Mouse (Mus musculus) neural tube, embryonic 12.5 days (tissue): ENCODE measurements at regions not wholly inside any gene's neighbourhood (a gene's known extent, or its start where the extent isn't known, plus 50 kb on each side); places are given as distances from the start of the nearest gene placed in this dataset.
A peak's percentile ranks its signal among the peaks of the same experiment; 100 is the strongest.

Source experiments
- ATAC-seq: fragments of 200-750 bp; cut with Nextera tagmentation; 2 replicates; pipeline ENCODE4 v1.8.0; 2017; ENCODE audit warnings: low read depth, mild to moderate bottlenecking, moderate TSS enrichment, moderate library complexity; ENCODE audit not compliant: low FRiP score
- H3K27ac ChIP-seq: fragments of 300-500 bp; sonication (generic); 2 replicates; pipeline ENCODE4 v1.5.1; 2016
- H3K27me3 ChIP-seq: fragments of 300-500 bp; sonication (generic); replicated peaks from 2 replicates; pipeline ENCODE4 v1.6.1; 2016; ENCODE audit warnings: mild to moderate bottlenecking
- H3K36me3 ChIP-seq: fragments of 300-500 bp; sonication (generic); 2 replicates; pipeline ENCODE4 v1.6.1; 2016; ENCODE audit warnings: mild to moderate bottlenecking
- H3K4me1 ChIP-seq: fragments of 300-500 bp; sonication (generic); 2 replicates; pipeline ENCODE4 v1.6.1; 2016
- H3K4me2 ChIP-seq: fragments of 300-500 bp; sonication (generic); replicated peaks from 2 replicates; pipeline ENCODE4 v1.6.1; 2016; ENCODE audit warnings: mild to moderate bottlenecking
- H3K4me3 ChIP-seq: fragments of 300-500 bp; sonication (generic); 2 replicates; pipeline ENCODE4 v1.5.1; 2016
- H3K9ac ChIP-seq: fragments of 300-500 bp; sonication (generic); 2 replicates; pipeline ENCODE4 v1.6.1; 2016; ENCODE audit warnings: mild to moderate bottlenecking
- H3K9me3 ChIP-seq: fragments of 300-500 bp; sonication (generic); 2 replicates; pipeline ENCODE4 v1.6.1; 2016; ENCODE audit warnings: mild to moderate bottlenecking
- WGBS: fragments of 180-500 bp; shearing (Covaris S2); methylation state at CpG from one replicate; pipeline ENCODE4 v1.1.7; 2016; 5-methylcytosine and 5-hydroxymethylcytosine counted together

DNA sequence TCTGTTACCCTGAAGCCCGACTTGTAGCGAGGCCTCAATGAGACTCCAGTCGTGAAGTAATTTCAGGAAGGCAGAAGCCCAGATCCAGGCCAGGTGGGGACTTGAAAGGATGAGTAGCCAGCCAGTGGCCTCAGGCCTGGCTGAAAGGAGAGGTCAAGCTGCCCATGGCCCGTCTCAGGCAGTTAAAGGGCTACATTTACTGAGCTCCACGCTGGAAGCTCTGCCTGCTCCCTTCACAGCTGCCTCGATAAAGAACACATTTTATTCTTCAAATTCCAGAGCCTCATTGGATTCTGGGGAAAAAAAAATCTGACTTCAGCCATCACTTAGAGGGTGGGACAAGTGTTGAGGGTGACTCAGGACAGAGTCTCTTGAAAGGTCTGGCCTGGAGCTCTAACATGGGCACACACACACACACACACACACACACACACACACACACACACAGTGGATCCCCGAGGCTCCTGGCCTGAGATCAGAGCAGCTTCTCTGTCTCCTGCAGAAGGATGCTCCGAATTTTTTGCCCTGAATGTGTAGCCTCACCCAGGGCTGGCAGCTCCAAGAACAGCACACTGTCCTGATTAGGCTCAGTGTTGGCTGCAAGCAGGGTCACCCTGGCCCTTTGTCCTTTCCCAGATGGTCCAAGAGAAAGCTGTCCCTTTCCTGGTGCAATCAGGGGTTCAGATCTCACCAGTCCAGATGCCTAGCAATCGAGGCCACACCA, 53.0 kb downstream of the Gadd45g start:
- Histone ChIP-seq H3K9ac (no peak overlapping the region), H3K36me3 (no peaks in the 10 kb centered on the region), H3K4me1 (peaks cover 16% of the 10 kb centered on the region), H3K4me2 (no peak overlapping the region), H3K27me3 (0 out of 2 replicates have a peak, but pooled peaks cover 1% of the 10 kb centered on the region), H3K9me3 (no peaks in the 10 kb centered on the region), H3K27ac (no peak overlapping the region), H3K4me3 (no peak overlapping the region)
- 61% methylated on average over 9 of the region's 9 CpGs for WGBS
- no peak for ATAC-seq

DNA sequence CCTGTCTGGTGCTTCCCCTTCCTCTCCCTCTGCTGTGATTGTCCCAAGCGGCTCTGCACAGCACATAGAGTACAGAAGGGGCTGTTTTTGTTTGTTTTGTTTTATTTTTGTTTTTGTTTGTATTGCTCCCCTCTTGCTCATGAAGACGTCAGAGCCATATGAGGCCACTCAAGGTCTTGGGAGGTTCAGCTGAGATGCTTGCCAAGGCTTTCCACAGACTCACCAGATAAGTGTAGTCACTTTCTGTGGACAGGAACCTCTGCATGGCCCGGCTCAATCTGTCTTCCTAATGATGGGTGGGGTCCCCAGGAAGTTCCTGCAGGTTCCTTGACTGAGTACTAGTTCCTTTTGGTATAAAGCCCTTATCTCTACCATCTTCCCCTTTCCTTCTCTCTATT, 53.6 kb downstream of the Gadd45g start:
- Histone ChIP-seq H3K9ac (no peak overlapping the region), H3K36me3 (no peaks in the 10 kb centered on the region), H3K27ac (no peak overlapping the region), H3K9me3 (no peaks in the 10 kb centered on the region), H3K4me1 (peaks cover 16% of the 10 kb centered on the region), H3K4me2 (no peak overlapping the region), H3K4me3 (no peak overlapping the region), H3K27me3 (0 out of 2 replicates have a peak, but pooled peaks cover 2% of the 10 kb centered on the region)
- WGBS = 76% methylated on average over 3 of the region's 3 CpGs
- no peak for ATAC-seq

DNA sequence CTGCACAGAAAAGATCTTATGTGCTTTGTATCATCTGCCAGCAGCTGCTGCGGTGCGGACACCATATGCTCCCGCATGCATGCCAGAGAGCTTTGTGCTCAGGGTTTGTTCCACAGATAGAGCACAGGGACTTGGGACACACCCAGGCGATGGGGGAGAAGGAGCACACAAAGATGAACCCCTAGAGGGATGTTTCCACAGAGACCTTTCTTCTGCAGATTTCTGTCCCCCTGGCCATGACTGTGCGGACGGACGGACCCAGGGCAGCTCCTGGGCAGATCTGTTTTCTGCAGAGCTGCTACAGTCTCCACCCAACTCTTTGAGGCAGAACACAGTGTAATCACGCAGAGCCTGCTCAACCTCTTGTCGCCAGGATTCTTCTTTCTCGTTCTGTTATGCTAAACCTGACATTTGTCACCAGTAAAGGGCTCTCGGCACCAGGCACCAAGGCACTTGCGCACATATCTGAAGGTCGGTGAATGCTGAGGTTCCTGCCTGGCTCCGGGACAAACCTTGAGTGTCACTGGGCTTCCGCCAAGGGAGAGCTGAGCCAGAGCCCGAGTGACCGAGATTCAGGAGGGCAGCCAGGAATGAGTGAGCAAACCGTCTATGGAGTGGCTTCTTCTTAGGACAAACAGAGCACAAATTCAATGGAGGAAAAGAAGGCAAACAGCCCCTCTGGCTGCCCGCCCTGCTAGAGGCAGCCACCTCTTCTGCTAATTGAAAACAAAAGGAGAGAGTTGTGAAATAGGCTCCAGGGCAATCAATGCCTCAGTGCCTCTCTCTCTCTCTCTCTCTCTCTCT, 56.2 kb downstream of the Gadd45g start:
- H3K27ac ChIP-seq = peak overlapping the region; percentile 62; the same call in 1 of the 2 replicates
- H3K4me3 ChIP-seq = no peak overlapping the region
- H3K27me3 ChIP-seq = 0 out of 2 replicates have a peak, but pooled peaks cover 2% of the 10 kb centered on the region
- peak; percentile 63 for ATAC-seq
- no peaks in the 10 kb centered on the region for H3K9me3 ChIP-seq
- H3K4me2 ChIP-seq = peak overlapping the region; percentile 48
- peaks cover 16% of the 10 kb centered on the region for H3K4me1 ChIP-seq
- H3K9ac ChIP-seq = peak overlapping the region; percentile 47
- WGBS = 28% methylated on average over 19 of the region's 19 CpGs
- no peaks in the 10 kb centered on the region for H3K36me3 ChIP-seq

DNA sequence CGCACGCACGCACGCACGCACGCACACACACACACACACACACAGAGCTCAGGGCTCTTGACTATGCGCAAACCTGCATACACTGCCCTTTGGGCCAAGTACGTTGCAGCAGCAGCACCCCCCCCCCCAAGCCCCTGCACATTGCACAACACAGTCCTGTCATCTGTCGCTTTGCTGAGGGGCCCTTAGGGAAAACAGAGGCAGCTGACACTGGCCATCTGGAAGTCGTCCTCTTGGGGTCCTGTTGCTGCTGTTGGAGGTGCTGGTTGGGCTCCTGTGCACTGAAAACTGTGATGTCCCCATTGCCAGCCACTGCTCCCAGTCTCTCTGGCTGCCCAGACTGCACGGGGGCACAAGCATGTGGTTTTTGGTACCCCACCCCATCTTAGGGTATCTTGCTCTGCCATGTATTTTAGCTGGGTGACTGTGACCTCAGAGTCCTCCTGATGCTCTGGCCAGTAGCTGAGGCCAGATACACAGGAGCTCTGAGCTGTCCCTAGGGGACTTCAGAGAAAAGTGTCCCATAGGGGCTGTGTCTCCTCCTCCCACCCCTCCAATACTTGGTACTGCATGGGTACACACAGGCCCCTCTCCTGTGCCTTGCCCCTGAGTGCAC, 57.0 kb downstream of the Gadd45g start:
- H3K4me1 ChIP-seq = peaks cover 16% of the 10 kb centered on the region
- no peaks in the 10 kb centered on the region for H3K9me3 ChIP-seq
- ATAC-seq = peak; percentile 80
- 0 out of 2 replicates have a peak overlapping the region, but pooled peaks have one; percentile 48 for H3K4me2 ChIP-seq
- 0 out of 2 replicates have a peak, but pooled peaks cover 2% of the 10 kb centered on the region for H3K27me3 ChIP-seq
- no peaks in the 10 kb centered on the region for H3K36me3 ChIP-seq
- WGBS = 50% methylated on average over 11 of the region's 11 CpGs
- H3K9ac ChIP-seq = no peak overlapping the region
- peak overlapping the region; percentile 62; the same call in 1 of the 2 replicates for H3K27ac ChIP-seq
- H3K4me3 ChIP-seq = no peak overlapping the region

DNA sequence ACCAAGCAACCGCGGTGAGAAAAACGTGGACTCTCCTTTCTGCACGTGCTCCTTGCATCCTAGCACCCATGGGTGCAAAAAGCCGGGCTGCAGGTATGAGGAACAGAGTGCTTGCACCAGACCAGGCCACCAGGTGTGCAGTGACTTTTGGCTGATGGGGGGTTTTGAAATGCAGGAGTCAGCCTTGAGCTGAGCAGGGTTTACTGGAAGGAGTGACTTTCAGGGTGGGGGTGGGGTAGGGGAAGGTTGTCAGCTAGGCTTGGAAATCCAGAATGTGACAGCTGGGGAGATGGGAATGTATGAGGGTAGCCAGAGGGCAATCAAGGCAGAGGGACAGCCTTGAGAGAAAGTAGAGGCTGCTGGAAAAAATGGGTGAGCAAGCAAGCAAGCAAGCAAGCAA, 58.8 kb downstream of the Gadd45g start:
- H3K4me3 ChIP-seq = no peak overlapping the region
- H3K27me3 ChIP-seq = 0 out of 2 replicates have a peak, but pooled peaks cover 2% of the 10 kb centered on the region
- 82% methylated on average over 5 of the region's 5 CpGs for WGBS
- no peak for ATAC-seq
- no peak overlapping the region for H3K4me2 ChIP-seq
- no peaks in the 10 kb centered on the region for H3K36me3 ChIP-seq
- no peak overlapping the region for H3K27ac ChIP-seq
- peaks cover 16% of the 10 kb centered on the region for H3K4me1 ChIP-seq
- H3K9ac ChIP-seq = no peak overlapping the region
- H3K9me3 ChIP-seq = no peaks in the 10 kb centered on the region

DNA sequence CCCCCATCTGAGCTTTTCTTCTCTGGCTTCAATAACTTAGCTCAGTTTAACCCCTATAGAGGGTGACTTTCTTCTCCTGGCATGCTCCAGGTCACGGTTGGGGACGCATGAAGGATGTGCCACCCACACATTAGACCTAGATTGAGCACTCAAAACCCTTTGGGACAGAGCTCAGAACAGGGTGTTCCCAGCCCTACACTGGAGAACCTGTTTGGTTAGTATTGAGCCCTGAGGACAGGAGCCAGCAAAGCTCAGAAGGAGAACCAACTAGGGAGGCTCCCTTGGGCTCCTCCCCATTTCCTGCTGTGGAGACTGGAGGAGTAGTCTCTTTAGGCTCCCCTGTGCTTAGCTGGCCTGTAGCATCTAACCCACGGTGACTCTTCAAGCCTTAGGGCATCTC, 59.6 kb downstream of the Gadd45g start:
- Histone ChIP-seq H3K4me1 (peaks cover 16% of the 10 kb centered on the region), H3K36me3 (no peaks in the 10 kb centered on the region), H3K4me2 (no peak overlapping the region), H3K27ac (no peak overlapping the region), H3K9me3 (no peaks in the 10 kb centered on the region), H3K9ac (no peak overlapping the region), H3K27me3 (0 out of 2 replicates have a peak, but pooled peaks cover 2% of the 10 kb centered on the region), H3K4me3 (no peak overlapping the region)
- ATAC-seq = no peak
- 87% methylated on average over 3 of the region's 3 CpGs for WGBS

DNA sequence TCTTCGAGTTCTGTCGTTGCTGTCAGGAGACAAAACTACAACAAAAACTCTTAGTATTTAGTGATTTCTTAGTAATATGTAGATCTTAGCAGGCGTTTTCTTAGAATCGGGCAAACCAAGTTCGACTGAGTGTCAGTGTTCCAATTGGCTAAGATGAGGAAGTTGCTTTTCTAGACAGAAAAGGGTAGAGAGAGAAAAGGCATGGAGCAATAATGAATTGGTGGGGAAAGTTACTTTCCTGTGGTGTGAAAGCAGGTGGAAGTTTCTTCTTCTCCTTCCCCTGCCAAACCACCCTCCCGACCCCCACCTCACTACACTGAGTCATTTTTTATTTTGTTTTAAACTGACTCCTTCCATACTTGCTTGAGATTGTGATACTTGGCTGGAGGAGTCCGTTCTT, 62.0 kb downstream of the Gadd45g start:
- H3K27ac ChIP-seq = no peak overlapping the region
- H3K36me3 ChIP-seq = no peaks in the 10 kb centered on the region
- 84% methylated on average over 7 of the region's 7 CpGs for WGBS
- no peak overlapping the region for H3K4me3 ChIP-seq
- ATAC-seq = no peak
- H3K9ac ChIP-seq = no peak overlapping the region
- H3K4me2 ChIP-seq = no peak overlapping the region
- H3K27me3 ChIP-seq = peaks cover 13% of the 10 kb centered on the region
- no peaks in the 10 kb centered on the region for H3K9me3 ChIP-seq
- H3K4me1 ChIP-seq = peaks cover 4% of the 10 kb centered on the region; the same call in 1 of the 2 replicates

DNA sequence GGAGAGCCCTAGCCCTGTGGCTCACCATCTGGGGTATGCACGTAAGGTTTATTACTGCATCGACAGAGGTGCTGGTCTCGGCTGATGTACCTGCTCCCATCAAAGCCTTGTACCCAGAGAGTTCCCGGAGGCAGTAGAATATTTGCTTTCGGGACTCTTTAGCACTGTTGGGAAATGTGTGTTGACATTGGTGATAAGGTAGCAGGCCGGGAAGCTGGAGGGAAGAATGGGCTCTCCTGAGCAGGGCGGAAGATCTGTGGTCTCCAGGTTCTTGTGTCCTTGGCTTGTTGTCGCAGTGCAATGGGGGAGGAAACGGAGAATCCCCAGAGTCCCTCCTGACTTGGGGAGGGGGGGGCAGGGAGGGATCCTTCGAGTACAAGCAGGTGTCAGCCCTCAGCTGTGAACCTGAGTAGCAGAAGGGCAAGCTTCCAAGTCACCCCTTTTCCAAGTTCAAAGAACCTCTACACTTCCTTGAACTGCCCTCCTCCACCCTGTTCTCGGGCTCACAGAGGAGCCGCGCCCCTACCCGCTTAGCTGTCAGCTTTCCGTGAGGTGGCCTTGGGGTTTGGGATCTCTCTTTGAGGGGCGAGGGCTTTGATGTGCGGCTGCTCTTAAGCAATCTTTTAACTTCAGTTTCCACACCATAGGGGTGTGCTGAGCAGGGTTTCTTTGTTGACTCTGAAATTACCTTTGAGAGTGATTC, 65.0 kb downstream of the Gadd45g start:
- no peaks in the 10 kb centered on the region for H3K36me3 ChIP-seq
- H3K27me3 ChIP-seq = peaks cover 24% of the 10 kb centered on the region
- 48% methylated on average over 17 of the region's 17 CpGs for WGBS
- no peak overlapping the region for H3K4me3 ChIP-seq
- H3K4me2 ChIP-seq = no peak overlapping the region
- H3K9me3 ChIP-seq = no peaks in the 10 kb centered on the region
- no peak for ATAC-seq
- no peak overlapping the region for H3K9ac ChIP-seq
- no peaks in the 10 kb centered on the region for H3K4me1 ChIP-seq
- H3K27ac ChIP-seq = no peak overlapping the region

DNA sequence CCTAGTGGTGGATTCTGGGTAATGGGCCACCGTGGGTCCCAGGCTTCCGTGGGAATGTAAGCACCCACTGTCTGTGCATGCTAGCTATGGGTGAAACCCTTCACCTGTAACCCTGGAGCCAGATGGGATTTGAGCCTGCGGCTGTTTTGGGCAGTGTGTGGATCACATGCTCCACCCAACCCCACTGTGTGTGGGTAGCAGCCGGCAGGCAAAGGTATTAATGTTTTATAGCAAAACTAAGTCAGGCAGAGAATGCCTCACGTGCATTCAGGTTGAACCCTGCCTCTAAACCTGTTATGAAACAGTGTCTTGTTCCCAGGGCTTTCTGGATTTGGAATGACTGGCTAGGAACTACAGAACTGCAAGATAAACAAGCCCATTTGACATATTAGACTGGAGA, 66.0 kb downstream of the Gadd45g start:
- no peak for ATAC-seq
- H3K4me3 ChIP-seq = no peak overlapping the region
- H3K27me3 ChIP-seq = peaks cover 28% of the 10 kb centered on the region
- no peak overlapping the region for H3K9ac ChIP-seq
- WGBS = 82% methylated on average over 5 of the region's 5 CpGs
- no peaks in the 10 kb centered on the region for H3K9me3 ChIP-seq
- H3K27ac ChIP-seq = no peak overlapping the region
- H3K4me2 ChIP-seq = no peak overlapping the region
- peaks cover 10% of the 10 kb centered on the region for H3K4me1 ChIP-seq
- H3K36me3 ChIP-seq = no peaks in the 10 kb centered on the region

DNA sequence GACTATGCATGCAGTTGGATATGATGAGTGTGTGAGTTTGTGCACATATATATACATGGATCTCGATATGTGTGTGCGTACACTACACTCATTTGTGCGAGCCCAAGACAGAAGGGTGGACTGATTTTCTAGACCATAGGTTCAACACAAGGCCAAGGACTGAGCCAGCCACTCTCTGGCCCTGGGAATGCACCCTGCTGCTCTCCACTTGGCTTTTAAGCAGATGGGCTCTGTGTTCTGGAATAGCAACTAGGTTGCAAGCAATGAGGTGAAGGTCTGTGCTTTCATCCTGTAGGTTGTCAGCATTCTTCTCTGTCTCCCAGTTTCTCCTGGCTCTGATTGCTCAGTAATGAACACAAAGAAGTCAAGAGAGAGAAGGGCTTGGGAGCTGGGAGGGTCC, 66.5 kb downstream of the Gadd45g start:
- no peak for ATAC-seq
- peaks cover 28% of the 10 kb centered on the region for H3K27me3 ChIP-seq
- H3K27ac ChIP-seq = no peak overlapping the region

DNA sequence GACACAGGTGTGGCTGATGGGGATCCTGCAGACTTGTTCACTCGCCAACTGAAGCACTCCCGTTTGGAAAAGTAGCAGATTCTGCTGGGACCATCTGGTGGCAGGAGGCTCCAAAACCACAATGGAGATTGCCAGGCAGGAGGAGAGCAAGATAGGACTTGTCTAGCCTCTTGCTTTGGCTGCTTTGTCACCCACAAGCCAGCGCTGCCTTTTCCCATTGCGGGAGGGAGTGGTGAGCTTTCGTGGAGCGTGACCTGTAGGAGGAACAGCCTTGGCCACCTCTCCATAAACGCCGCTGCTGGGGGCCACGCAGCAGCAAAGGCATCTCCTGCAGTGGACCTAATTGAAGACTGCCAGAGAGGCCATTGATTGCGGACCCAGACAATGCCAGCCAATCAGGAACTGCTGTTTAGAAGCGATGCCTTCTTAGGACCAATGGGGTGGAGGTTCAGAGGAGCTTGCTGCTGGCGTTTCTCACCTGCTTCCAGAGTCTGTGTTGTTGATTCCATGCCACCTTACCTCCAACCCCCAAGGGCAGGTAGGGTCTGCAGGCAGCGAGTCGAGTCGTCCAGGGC, 70.3 kb downstream of the Gadd45g start:
- H3K4me3 ChIP-seq = no peak overlapping the region
- H3K4me2 ChIP-seq = 0 out of 2 replicates have a peak overlapping the region, but pooled peaks have one; percentile 7
- H3K9me3 ChIP-seq = no peaks in the 10 kb centered on the region
- WGBS = 42% methylated on average over 15 of the region's 15 CpGs
- no peak for ATAC-seq
- no peak overlapping the region for H3K27ac ChIP-seq
- H3K9ac ChIP-seq = no peak overlapping the region
- H3K4me1 ChIP-seq = peaks cover 52% of the 10 kb centered on the region
- H3K27me3 ChIP-seq = peaks cover 34% of the 10 kb centered on the region
- no peaks in the 10 kb centered on the region for H3K36me3 ChIP-seq

More for the DNA sequence above, 66.5 kb downstream of the Gadd45g start:
- no peaks in the 10 kb centered on the region for H3K9me3 ChIP-seq
- 94% methylated on average over 3 of the region's 3 CpGs for WGBS
- no peak overlapping the region for H3K4me2 ChIP-seq
- no peak overlapping the region for H3K9ac ChIP-seq
- H3K4me1 ChIP-seq = peaks cover 15% of the 10 kb centered on the region
- H3K36me3 ChIP-seq = no peaks in the 10 kb centered on the region
- H3K4me3 ChIP-seq = no peak overlapping the region
